Mouse (Mus musculus) hindbrain, postnatal 0 days (tissue): Measurements from ENCODE around the gene Galns. TPM values are rescaled to one million over a fixed set of nuclear protein-coding genes. Genes with fewer than 3 reads are reported as not detected.
A peak's percentile ranks its signal among the peaks of the same experiment; 100 is the strongest.

Experiments
- ATAC-seq: fragments of 200-750 bp; cut with Nextera tagmentation; 2 replicates; pipeline ENCODE4 v1.8.0; 2017; ENCODE audit warnings: mild to moderate bottlenecking, moderate TSS enrichment, moderate library complexity
- DNase-seq: peaks from one replicate; pipeline ENCODE4 v3.0.0-alpha.2; 2015; ENCODE audit warnings: low spot score
- H3K27ac ChIP-seq: fragments of 300-500 bp; sonication (generic); 2 replicates; pipeline ENCODE4 v1.5.1; 2014; ENCODE audit warnings: mild to moderate bottlenecking
- H3K27me3 ChIP-seq: fragments of 300-500 bp; sonication (generic); 2 replicates; pipeline ENCODE4 v1.6.1; 2014; ENCODE audit warnings: low read length, mixed read lengths; ENCODE audit not compliant: insufficient read depth
- H3K36me3 ChIP-seq: fragments of 300-500 bp; sonication (generic); 2 replicates; pipeline ENCODE4 v1.6.1; 2014; ENCODE audit warnings: low read length, mixed read lengths; ENCODE audit not compliant: insufficient read depth
- H3K4me1 ChIP-seq: fragments of 300-500 bp; sonication (generic); 2 replicates; pipeline ENCODE4 v1.6.1; 2014; ENCODE audit warnings: antibody characterized with exemption, low read length, mixed read lengths; ENCODE audit not compliant: insufficient read depth
- H3K4me2 ChIP-seq: fragments of 300-500 bp; sonication (generic); 2 replicates; pipeline ENCODE4 v1.6.1; 2014; ENCODE audit warnings: low read depth, mild to moderate bottlenecking, low read length, moderate library complexity, mixed read lengths
- H3K4me3 ChIP-seq: fragments of 300-500 bp; sonication (generic); 2 replicates; pipeline ENCODE4 v1.5.1; 2014; ENCODE audit warnings: low read length
- H3K9ac ChIP-seq: fragments of 300-500 bp; sonication (generic); replicated peaks from 2 replicates; pipeline ENCODE4 v1.6.1; 2014; ENCODE audit warnings: mild to moderate bottlenecking, low read length, moderate library complexity, mixed read lengths
- H3K9me3 ChIP-seq: fragments of 300-500 bp; sonication (generic); 2 replicates; pipeline ENCODE4 v1.6.1; 2016; ENCODE audit warnings: low read length, mixed read lengths
- CTCF ChIP-seq: IDR thresholded peaks from 2 replicates; pipeline ENCODE4 v1.5.1; 2016; ENCODE audit warnings: antibody characterized with exemption, control low read depth, low read depth
- WGBS: fragments of 180-500 bp; shearing (Covaris S2); extraction: QIAGEN DNeasy Blood & Tissue Kit; methylation state at CpG from one replicate; pipeline ENCODE4 v1.1.7; 2014; 5-methylcytosine and 5-hydroxymethylcytosine counted together
- polyA plus RNA-seq: library from polyadenylated mRNA; unstranded; fragments of >200 nt; fragmentation: Nextera tagmentation; extraction: Ambion mirVana; gene quantifications from 2 replicates; pipeline ENCODE4 v1.2.1, GENCODE M21; 2015
- total RNA-seq: library from RNA; depleted of rRNA; stranded (reverse); fragments of >200 nt; gene quantifications from 2 replicates; pipeline ENCODE4 v1.2.3, GENCODE M21; 2014

Gene Galns
- total and polyA plus RNA-seq, 2 experiments from 2014 or later, result 9.1 to 12.0 TPM

DNA sequence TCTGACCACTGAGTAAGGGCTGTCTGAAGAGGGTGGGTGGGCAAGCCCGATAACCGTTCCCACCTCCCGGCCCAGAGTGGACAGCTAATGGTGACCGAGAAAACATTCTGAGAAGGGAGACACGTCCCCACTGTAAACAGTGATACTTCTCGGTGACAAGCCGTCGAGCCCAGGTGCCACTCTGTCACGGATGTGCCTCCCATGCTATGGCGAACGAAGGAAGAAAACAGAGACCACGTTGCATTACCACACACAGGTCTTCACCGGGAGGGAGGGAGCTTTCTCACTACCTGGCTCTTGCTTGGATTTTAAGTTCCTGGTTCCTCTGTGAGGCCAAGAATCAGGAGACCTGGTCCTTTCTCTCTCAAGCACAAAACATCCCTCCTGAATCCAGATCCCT lies 62.9 kb downstream of the Galns start:
- H3K27me3 ChIP-seq, result no peaks in the 10 kb centered on the region
- H3K4me3 ChIP-seq, result no peak overlapping the region
- H3K4me2 ChIP-seq, result no peak overlapping the region
- H3K4me1 ChIP-seq, result peaks cover 4% of the 10 kb centered on the region; the same call in 1 of the 2 replicates
- ATAC-seq, result no peak
- 79% methylated on average over 13 of the region's 13 CpGs for WGBS
- H3K9me3 ChIP-seq, result no peaks in the 10 kb centered on the region
- H3K9ac ChIP-seq, result no peak overlapping the region
- H3K36me3 ChIP-seq, result no peaks in the 10 kb centered on the region
- DNase-seq, result no peak
- H3K27ac ChIP-seq, result no peak overlapping the region
- no peak for TF ChIP-seq CTCF

GRCm38 (mm10) chr8:122547815-122548214 lies 63.4 kb downstream of the Galns start:
- H3K9ac ChIP-seq, result no peak overlapping the region
- H3K4me1 ChIP-seq, result peaks cover 4% of the 10 kb centered on the region; the same call in 1 of the 2 replicates
- H3K9me3 ChIP-seq, result no peaks in the 10 kb centered on the region
- no peak for DNase-seq
- TF ChIP-seq CTCF, result no peak
- H3K27ac ChIP-seq, result no peak overlapping the region
- 38% methylated on average over 5 of the region's 5 CpGs for WGBS
- H3K27me3 ChIP-seq, result no peaks in the 10 kb centered on the region
- no peak for ATAC-seq
- no peaks in the 10 kb centered on the region for H3K36me3 ChIP-seq
- H3K4me3 ChIP-seq, result no peak overlapping the region
- no peak overlapping the region for H3K4me2 ChIP-seq

GRCm38 (mm10) chr8:122546811-122547453 lies 64.3 kb downstream of the Galns start:
- DNase-seq (no peak), ATAC-seq (no peak)
- Histone ChIP-seq H3K27ac (no peak overlapping the region), H3K36me3 (no peaks in the 10 kb centered on the region), H3K4me2 (no peak overlapping the region), H3K4me1 (peaks cover 4% of the 10 kb centered on the region; the same call in 1 of the 2 replicates), H3K27me3 (no peaks in the 10 kb centered on the region), H3K4me3 (no peak overlapping the region), H3K9ac (no peak overlapping the region), H3K9me3 (no peaks in the 10 kb centered on the region)
- 58% methylated on average over 24 of the region's 24 CpGs for WGBS
- no peak for TF ChIP-seq CTCF

- Histone ChIP-seq H3K4me2 (no peak overlapping the region), H3K9ac (no peak overlapping the region), H3K27me3 (no peaks in the 10 kb centered on the region), H3K4me1 (peaks cover 4% of the 10 kb centered on the region; the same call in 1 of the 2 replicates), H3K36me3 (no peaks in the 10 kb centered on the region), H3K27ac (no peak overlapping the region), H3K4me3 (no peak overlapping the region), H3K9me3 (no peaks in the 10 kb centered on the region)
- ATAC-seq, result 0 out of 2 replicates have a peak, but pooled peaks have one; percentile 27
- WGBS, result 86% methylated on average over 6 of the region's 7 CpGs
- no peak for TF ChIP-seq CTCF
- no peak for DNase-seq
These were observed 65.1 kb downstream of the Galns start for GRCm38 (mm10) chr8:122546066-122546755.

DNA sequence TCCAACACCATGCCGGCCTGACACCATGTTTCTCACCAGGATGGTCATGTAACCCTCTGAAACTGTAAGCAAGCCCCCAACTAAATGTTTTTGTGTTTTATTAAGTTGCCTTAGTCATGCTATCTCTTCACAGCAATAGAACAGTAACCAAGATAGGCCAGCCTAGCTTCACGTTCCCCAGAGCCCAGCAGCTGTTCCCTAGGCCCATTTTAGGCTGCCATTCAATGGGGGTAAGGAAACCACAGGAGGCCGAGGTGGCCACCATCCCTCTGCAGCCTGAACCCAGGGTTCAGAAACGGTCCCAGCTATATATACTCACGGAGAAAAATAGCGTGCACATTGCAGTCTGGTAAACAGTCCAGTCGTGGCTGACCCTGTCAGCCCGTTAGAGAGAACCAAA lies 67.1 kb downstream of the Galns start:
- H3K27me3 ChIP-seq, result no peaks in the 10 kb centered on the region
- no peaks in the 10 kb centered on the region for H3K4me1 ChIP-seq
- H3K27ac ChIP-seq, result no peak overlapping the region
- no peak for TF ChIP-seq CTCF
- no peak overlapping the region for H3K9ac ChIP-seq
- ATAC-seq, result no peak
- no peaks in the 10 kb centered on the region for H3K9me3 ChIP-seq
- no peak overlapping the region for H3K4me2 ChIP-seq
- no peak overlapping the region for H3K4me3 ChIP-seq
- no peaks in the 10 kb centered on the region for H3K36me3 ChIP-seq
- no peak for DNase-seq
- WGBS, result 90% methylated on average over 8 of the region's 8 CpGs

DNA sequence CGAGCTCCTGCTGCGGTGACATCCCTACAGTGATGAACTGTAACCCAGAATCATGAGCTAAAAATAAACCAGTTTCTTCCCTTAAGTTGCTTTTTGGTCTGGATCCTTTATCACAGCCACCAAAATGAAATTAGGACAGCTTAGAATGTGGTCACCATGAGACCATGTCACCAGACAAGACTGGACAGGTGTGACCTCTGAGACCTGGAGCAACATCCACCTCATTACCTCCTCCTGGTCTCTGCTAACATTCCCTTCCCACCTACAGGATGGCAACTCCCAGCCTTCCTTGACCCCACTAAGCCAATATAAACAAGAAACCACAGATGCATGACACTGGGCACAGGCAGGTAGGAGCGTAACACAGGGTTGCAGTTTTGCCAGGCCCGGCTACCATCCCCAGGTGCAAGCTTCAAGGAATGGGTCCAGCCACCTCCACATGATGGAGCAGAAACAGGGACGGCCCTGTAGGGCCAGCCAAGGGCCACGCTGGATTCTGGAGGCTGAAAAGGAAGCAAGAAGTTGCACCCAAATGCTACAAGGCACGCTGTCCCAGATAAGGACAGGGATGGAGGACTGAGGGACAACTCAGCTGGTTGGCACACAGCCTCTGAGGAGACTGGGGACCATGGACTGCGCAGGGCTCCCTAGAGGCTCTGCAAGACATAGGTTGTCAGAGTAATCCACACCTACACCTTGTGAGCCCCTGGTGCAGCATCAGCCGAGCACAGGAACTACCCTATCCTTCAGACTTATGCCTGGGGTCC lies 72.8 kb downstream of the Galns start:
- DNase-seq, result no peak
- Histone ChIP-seq H3K27me3 (no peaks in the 10 kb centered on the region), H3K9me3 (no peaks in the 10 kb centered on the region), H3K4me1 (no peaks in the 10 kb centered on the region), H3K4me3 (no peak overlapping the region), H3K36me3 (no peaks in the 10 kb centered on the region), H3K4me2 (no peak overlapping the region), H3K27ac (no peak overlapping the region), H3K9ac (no peak overlapping the region)
- WGBS, result 89% methylated on average over 9 of the region's 9 CpGs
- ATAC-seq, result no peak
- TF ChIP-seq CTCF, result no peak
